Mouse (Mus musculus): ENCODE results near the gene Xrcc6.

DNA sequence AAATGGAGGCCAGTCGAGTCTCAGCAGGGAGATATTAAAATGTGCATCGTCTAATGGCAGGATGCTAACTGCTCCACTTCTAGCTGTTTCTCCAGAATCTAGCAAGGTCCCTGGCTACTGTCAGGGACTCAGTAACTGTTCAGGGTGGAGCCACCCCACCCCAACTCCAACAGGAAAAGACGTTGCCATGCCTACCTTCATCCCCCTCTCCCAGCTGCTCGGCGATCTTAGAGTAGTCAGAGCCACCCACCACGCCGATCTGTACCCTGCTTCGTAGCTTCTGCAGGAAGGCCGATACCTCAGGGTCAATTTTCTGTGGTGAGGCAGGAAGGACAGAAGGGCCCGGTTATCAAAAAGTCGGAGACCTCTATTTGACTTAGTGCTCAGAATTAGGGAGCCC is 30.0 kb upstream of the Xrcc6 start:
- TF ChIP-seq CTCF (IDR thresholded peaks at IDR 0.05; ENCODE audit: extremely low read depth, insufficient read depth, low read length): no peak
- TF ChIP-seq POLR2A (IDR thresholded peaks at IDR 0.05; ENCODE audit: extremely low read depth, insufficient read depth, low read length): 0 out of 2 replicates have a peak, but pooled peaks have one; percentile 5

All from cortical plate, adult 2 months (tissue).